Mouse (Mus musculus): ENCODE measurements around the gene Cldnd1. TPM values are rescaled to one million over a fixed set of nuclear protein-coding genes. Genes with fewer than 3 reads are reported as not detected.

Cldnd1 gene
- polyA plus RNA-seq, 1 experiment from 2014 or later, result 126 TPM

GRCm38 (mm10) chr16:58715018-58715417 is 12.7 kb upstream of the Cldnd1 start:
- H3K36me3 ChIP-seq, result no peaks in the 10 kb centered on the region
- no peak overlapping the region for H3K27ac ChIP-seq
- H3K9me3 ChIP-seq, result no peaks in the 10 kb centered on the region
- 66% methylated on average over 4 of the region's 4 CpGs for WGBS
- H3K4me3 ChIP-seq, result no peak overlapping the region
- H3K27me3 ChIP-seq, result no peaks in the 10 kb centered on the region
- no peaks in the 10 kb centered on the region for H3K4me1 ChIP-seq (replicated peaks)
- no peak for ATAC-seq (ENCODE audit: low FRiP score)
- H3K4me2 ChIP-seq, result no peak overlapping the region
- H3K9ac ChIP-seq, result no peak overlapping the region

GRCm38 (mm10) chr16:58718666-58719120 is 9.0 kb upstream of the Cldnd1 start, which contains the start of gene Gpr15:
Gene Gpr15, minus strand, starts transcription at chr16:58719070.
- Histone ChIP-seq H3K4me2 (no peak within 1 kb of the TSS), H3K9ac (no peak within 1 kb of the TSS), H3K27me3 (no peaks in the 10 kb centered on the region), H3K36me3 (no peaks in the 10 kb centered on the region), H3K27ac (no peak within 1 kb of the TSS), H3K9me3 (no peaks in the 10 kb centered on the region), H3K4me3 (no peak within 1 kb of the TSS), H3K4me1 (replicated peaks) (no peaks in the 10 kb centered on the region)
- no peak for ATAC-seq (ENCODE audit: low FRiP score)
- 92% methylated on average over 7 of the region's 7 CpGs for WGBS

GRCm38 (mm10) chr16:58722292-58722691 is 5.4 kb upstream of the Cldnd1 start:
- ATAC-seq (ENCODE audit: low FRiP score), result no peak
- no peak overlapping the region for H3K27ac ChIP-seq
- whole genome bisulfite sequencing, result 89% methylated on average over 2 of the region's 2 CpGs
- H3K4me3 ChIP-seq, result no peak overlapping the region
- H3K36me3 ChIP-seq, result no peaks in the 10 kb centered on the region
- no peaks in the 10 kb centered on the region for H3K4me1 ChIP-seq (replicated peaks)
- no peak overlapping the region for H3K4me2 ChIP-seq
- no peak overlapping the region for H3K9ac ChIP-seq
- H3K27me3 ChIP-seq, result no peaks in the 10 kb centered on the region
- H3K9me3 ChIP-seq, result no peaks in the 10 kb centered on the region

- H3K4me2 ChIP-seq, result no peak overlapping the region
- no peak for ATAC-seq (ENCODE audit: low FRiP score)
Observed at GRCm38 (mm10) chr16:58726680-58727476, 832 bp upstream of the Cldnd1 start.

GRCm38 (mm10) chr16:58728176-58728671 is 514 bp downstream of the Cldnd1 start:
- peak; percentile 95 for ATAC-seq (ENCODE audit: low FRiP score)
- WGBS, result 1% methylated on average over 31 of the region's 31 CpGs
- no peaks in the 10 kb centered on the region for H3K9me3 ChIP-seq
- peak overlapping the region; percentile 88 for H3K27ac ChIP-seq
- H3K27me3 ChIP-seq, result no peaks in the 10 kb centered on the region
- H3K4me3 ChIP-seq, result peak overlapping the region; percentile 56
- H3K4me1 ChIP-seq (replicated peaks), result peaks cover 12% of the 10 kb centered on the region
- peaks cover 34% of the 10 kb centered on the region for H3K36me3 ChIP-seq
- peak overlapping the region; percentile 78 for H3K9ac ChIP-seq
- H3K4me2 ChIP-seq, result peak overlapping the region; percentile 60

More at GRCm38 (mm10) chr16:58726680-58727476, 832 bp upstream of the Cldnd1 start:
- no peaks in the 10 kb centered on the region for H3K27me3 ChIP-seq
- WGBS, result 82% methylated on average over 11 of the region's 11 CpGs
- H3K9ac ChIP-seq, result no peak overlapping the region
- H3K4me3 ChIP-seq, result peak overlapping the region; percentile 56; the same call in 1 of the 2 replicates
- peaks cover 21% of the 10 kb centered on the region for H3K36me3 ChIP-seq
- no peaks in the 10 kb centered on the region for H3K9me3 ChIP-seq
- H3K27ac ChIP-seq, result no peak overlapping the region
- H3K4me1 ChIP-seq (replicated peaks), result peaks cover 12% of the 10 kb centered on the region

- no peaks in the 10 kb centered on the region for H3K27me3 ChIP-seq
- ATAC-seq (ENCODE audit: low FRiP score), result no peak
- no peak overlapping the region for H3K4me3 ChIP-seq
- H3K36me3 ChIP-seq, result peaks cover 20% of the 10 kb centered on the region
- H3K4me1 ChIP-seq (replicated peaks), result no peaks in the 10 kb centered on the region
- no peak overlapping the region for H3K9ac ChIP-seq
- H3K4me2 ChIP-seq, result no peak overlapping the region
- no peaks in the 10 kb centered on the region for H3K9me3 ChIP-seq
- no peak overlapping the region for H3K27ac ChIP-seq
- WGBS, result 91% methylated on average over 4 of the region's 4 CpGs
Observed at GRCm38 (mm10) chr16:58738205-58738604, 10.5 kb downstream of the Cldnd1 start.

- Histone ChIP-seq H3K4me3 (no peak overlapping the region), H3K27me3 (no peaks in the 10 kb centered on the region), H3K27ac (no peak overlapping the region), H3K36me3 (peaks cover 15% of the 10 kb centered on the region), H3K9ac (no peak overlapping the region), H3K4me2 (no peak overlapping the region), H3K4me1 (replicated peaks) (no peaks in the 10 kb centered on the region), H3K9me3 (no peaks in the 10 kb centered on the region)
- 94% methylated on average over 1 of the region's 1 CpGs for WGBS
- ATAC-seq (ENCODE audit: low FRiP score), result no peak
Observed at GRCm38 (mm10) chr16:58738800-58739199, 11.1 kb downstream of the Cldnd1 start.

GRCm38 (mm10) chr16:58740751-58741150 is 13.0 kb downstream of the Cldnd1 start:
- no peaks in the 10 kb centered on the region for H3K27me3 ChIP-seq
- WGBS, result 93% methylated on average over 5 of the region's 5 CpGs
- ATAC-seq (ENCODE audit: low FRiP score), result no peak

GRCm38 (mm10) chr16:58746715-58747114 is 19.0 kb downstream of the Cldnd1 start:
- no peak for ATAC-seq (ENCODE audit: low FRiP score)
- 80% methylated on average over 4 of the region's 4 CpGs for WGBS
- Histone ChIP-seq H3K4me2 (no peak overlapping the region), H3K36me3 (no peaks in the 10 kb centered on the region), H3K9ac (no peak overlapping the region), H3K4me3 (no peak overlapping the region), H3K27ac (no peak overlapping the region), H3K4me1 (replicated peaks) (no peaks in the 10 kb centered on the region), H3K9me3 (no peaks in the 10 kb centered on the region), H3K27me3 (no peaks in the 10 kb centered on the region)

More at GRCm38 (mm10) chr16:58740751-58741150, 13.0 kb downstream of the Cldnd1 start:
- Histone ChIP-seq H3K36me3 (no peaks in the 10 kb centered on the region; the same call in 1 of the 2 replicates), H3K4me3 (no peak overlapping the region), H3K9me3 (no peaks in the 10 kb centered on the region), H3K27ac (no peak overlapping the region), H3K4me1 (replicated peaks) (no peaks in the 10 kb centered on the region), H3K4me2 (no peak overlapping the region), H3K9ac (no peak overlapping the region)

GRCm38 (mm10) chr16:58751314-58751713 is 23.6 kb downstream of the Cldnd1 start:
- Histone ChIP-seq H3K4me3 (no peak overlapping the region), H3K4me1 (replicated peaks) (no peaks in the 10 kb centered on the region), H3K9me3 (no peaks in the 10 kb centered on the region), H3K36me3 (no peaks in the 10 kb centered on the region), H3K9ac (no peak overlapping the region), H3K4me2 (no peak overlapping the region), H3K27ac (no peak overlapping the region), H3K27me3 (no peaks in the 10 kb centered on the region)
- 23% methylated on average over 1 of the region's 1 CpGs for WGBS
- no peak for ATAC-seq (ENCODE audit: low FRiP score)

- H3K36me3 ChIP-seq, result no peaks in the 10 kb centered on the region
- H3K4me3 ChIP-seq, result no peak overlapping the region
- no peaks in the 10 kb centered on the region for H3K9me3 ChIP-seq
- no peak overlapping the region for H3K27ac ChIP-seq
- no peak for ATAC-seq (ENCODE audit: low FRiP score)
- no peaks in the 10 kb centered on the region for H3K4me1 ChIP-seq (replicated peaks)
- no peak overlapping the region for H3K4me2 ChIP-seq
- H3K27me3 ChIP-seq, result no peaks in the 10 kb centered on the region
- H3K9ac ChIP-seq, result no peak overlapping the region
Observed at GRCm38 (mm10) chr16:58756191-58756590, 28.5 kb downstream of the Cldnd1 start.

- 85% methylated on average over 1 of the region's 1 CpGs for WGBS
- no peak within 1 kb of the TSS for H3K27ac ChIP-seq
- ATAC-seq (ENCODE audit: low FRiP score), result no peak
- H3K4me3 ChIP-seq, result no peak within 1 kb of the TSS
- no peaks in the 10 kb centered on the region for H3K27me3 ChIP-seq
- no peak within 1 kb of the TSS for H3K9ac ChIP-seq
- H3K9me3 ChIP-seq, result no peaks in the 10 kb centered on the region
- no peaks in the 10 kb centered on the region for H3K36me3 ChIP-seq
- H3K4me2 ChIP-seq, result no peak within 1 kb of the TSS
- no peaks in the 10 kb centered on the region for H3K4me1 ChIP-seq (replicated peaks)
Observed at GRCm38 (mm10) chr16:58763076-58763475, 35.4 kb downstream of the Cldnd1 start, which contains the start of gene Olfr172. Gene Olfr172, minus strand, starts transcription at chr16:58763176.

All from hindbrain, embryonic 13.5 days (tissue).